Mouse (Mus musculus): Measurements from ENCODE around the gene Tff2. TPM values are rescaled to one million over a fixed set of nuclear protein-coding genes. Genes with fewer than 3 reads are reported as not detected.

Tff2 gene
- polyA plus RNA-seq, 1 experiment from 2014 or later = not detected

GRCm38 (mm10) chr17:31103823-31104222, 40.3 kb downstream of the Tff2 start:
- Histone ChIP-seq H3K9me3 (no peaks in the 10 kb centered on the region), H3K9ac (replicated peaks) (no peak overlapping the region), H3K36me3 (peaks cover 13% of the 10 kb centered on the region; the same call in 1 of the 2 replicates), H3K4me1 (no peaks in the 10 kb centered on the region), H3K27me3 (peaks cover 7% of the 10 kb centered on the region; the same call in 1 of the 2 replicates), H3K27ac (replicated peaks) (no peak overlapping the region), H3K4me3 (no peak overlapping the region), H3K4me2 (replicated peaks) (no peak overlapping the region)
- no peak for ATAC-seq (ENCODE audit: low FRiP score, low read depth)
- 89% methylated on average over 8 of the region's 8 CpGs for WGBS

GRCm38 (mm10) chr17:31103007-31103570, 41.0 kb downstream of the Tff2 start:
- 93% methylated on average over 8 of the region's 8 CpGs for WGBS
- no peaks in the 10 kb centered on the region for H3K9me3 ChIP-seq
- H3K27ac ChIP-seq (replicated peaks) = no peak overlapping the region
- ATAC-seq (ENCODE audit: low FRiP score, low read depth) = no peak
- H3K4me2 ChIP-seq (replicated peaks) = no peak overlapping the region
- H3K4me1 ChIP-seq = no peaks in the 10 kb centered on the region
- H3K36me3 ChIP-seq = 0 out of 2 replicates have a peak, but pooled peaks cover 9% of the 10 kb centered on the region
- no peak overlapping the region for H3K9ac ChIP-seq (replicated peaks)
- peaks cover 7% of the 10 kb centered on the region; the same call in 1 of the 2 replicates for H3K27me3 ChIP-seq
- H3K4me3 ChIP-seq = no peak overlapping the region

- H3K4me3 ChIP-seq = no peak overlapping the region
- H3K36me3 ChIP-seq = peaks cover 20% of the 10 kb centered on the region; the same call in 1 of the 2 replicates
- H3K27ac ChIP-seq (replicated peaks) = no peak overlapping the region
- no peak overlapping the region for H3K9ac ChIP-seq (replicated peaks)
- no peak for ATAC-seq (ENCODE audit: low FRiP score, low read depth)
- no peak overlapping the region for H3K4me2 ChIP-seq (replicated peaks)
- peaks cover 7% of the 10 kb centered on the region; the same call in 1 of the 2 replicates for H3K27me3 ChIP-seq
- H3K9me3 ChIP-seq = no peaks in the 10 kb centered on the region
- 91% methylated on average over 5 of the region's 5 CpGs for WGBS
- 0 out of 2 replicates have a peak, but pooled peaks cover 3% of the 10 kb centered on the region for H3K4me1 ChIP-seq
These were observed 45.3 kb downstream of the Tff2 start for GRCm38 (mm10) chr17:31098788-31099187.

GRCm38 (mm10) chr17:31096893-31097292, 47.2 kb downstream of the Tff2 start:
- no peak overlapping the region for H3K4me3 ChIP-seq
- peaks cover 7% of the 10 kb centered on the region; the same call in 1 of the 2 replicates for H3K27me3 ChIP-seq
- 0 out of 2 replicates have a peak, but pooled peaks cover 3% of the 10 kb centered on the region for H3K4me1 ChIP-seq
- H3K36me3 ChIP-seq = peaks cover 27% of the 10 kb centered on the region; the same call in 1 of the 2 replicates
- H3K9me3 ChIP-seq = no peaks in the 10 kb centered on the region
- no peak overlapping the region for H3K4me2 ChIP-seq (replicated peaks)
- WGBS = 98% methylated on average over 2 of the region's 2 CpGs
- ATAC-seq (ENCODE audit: low FRiP score, low read depth) = no peak
- H3K9ac ChIP-seq (replicated peaks) = no peak overlapping the region
- H3K27ac ChIP-seq (replicated peaks) = no peak overlapping the region

GRCm38 (mm10) chr17:31095570-31095969, 48.5 kb downstream of the Tff2 start:
- Histone ChIP-seq H3K4me3 (no peak overlapping the region), H3K9me3 (no peaks in the 10 kb centered on the region), H3K36me3 (peaks cover 27% of the 10 kb centered on the region; the same call in 1 of the 2 replicates), H3K4me1 (peaks cover 13% of the 10 kb centered on the region), H3K4me2 (replicated peaks) (no peak overlapping the region), H3K27me3 (peaks cover 7% of the 10 kb centered on the region; the same call in 1 of the 2 replicates), H3K9ac (replicated peaks) (no peak overlapping the region), H3K27ac (replicated peaks) (no peak overlapping the region)
- 88% methylated on average over 7 of the region's 7 CpGs for WGBS
- no peak for ATAC-seq (ENCODE audit: low FRiP score, low read depth)

- Histone ChIP-seq H3K4me3 (no peak overlapping the region), H3K27ac (replicated peaks) (no peak overlapping the region), H3K4me2 (replicated peaks) (no peak overlapping the region), H3K4me1 (peaks cover 21% of the 10 kb centered on the region), H3K27me3 (peaks cover 7% of the 10 kb centered on the region; the same call in 1 of the 2 replicates), H3K9me3 (no peaks in the 10 kb centered on the region), H3K9ac (replicated peaks) (no peak overlapping the region), H3K36me3 (peaks cover 27% of the 10 kb centered on the region; the same call in 1 of the 2 replicates)
- WGBS = 55% methylated on average over 5 of the region's 5 CpGs
- no peak for ATAC-seq (ENCODE audit: low FRiP score, low read depth)
These were observed 49.3 kb downstream of the Tff2 start for GRCm38 (mm10) chr17:31094781-31095180.

Other genes starting within 250 kb of the Tff2 start
- gene Glp1r, start 242.5 kb downstream of the Tff2 start, polyA plus RNA-seq (2016; fragmentation: Nextera tagmentation; extraction: Ambion mirVana) = 0.09 and 0.10 TPM in 2 replicates
- gene Umodl1, start 189.6 kb downstream of the Tff2 start, polyA plus RNA-seq (2016; fragmentation: Nextera tagmentation; extraction: Ambion mirVana) = 0.05 TPM in 1 of 2 replicates, not detected in the other
- 14.0 and 15.3 TPM in 2 replicates for gene Abcg1, start 86.6 kb downstream of the Tff2 start, polyA plus RNA-seq (2016; fragmentation: Nextera tagmentation; extraction: Ambion mirVana)
- gene Tff3, start 14.6 kb downstream of the Tff2 start, polyA plus RNA-seq (2016; fragmentation: Nextera tagmentation; extraction: Ambion mirVana) = 1.1 and 1.4 TPM in 2 replicates
- not detected in 2 replicates for gene Tff1, start 21.0 kb upstream of the Tff2 start, polyA plus RNA-seq (2016; fragmentation: Nextera tagmentation; extraction: Ambion mirVana)
- gene Tmprss3, start 54.7 kb upstream of the Tff2 start, polyA plus RNA-seq (2016; fragmentation: Nextera tagmentation; extraction: Ambion mirVana) = not detected in 2 replicates
- 0.09 and 0.17 TPM in 2 replicates for gene Ubash3a, start 63.6 kb upstream of the Tff2 start, polyA plus RNA-seq (2016; fragmentation: Nextera tagmentation; extraction: Ambion mirVana)
- gene Rsph1, start 133.1 kb upstream of the Tff2 start, polyA plus RNA-seq (2016; fragmentation: Nextera tagmentation; extraction: Ambion mirVana) = 0.99 and 1.3 TPM in 2 replicates
- gene Slc37a1, start 142.5 kb upstream of the Tff2 start, polyA plus RNA-seq (2016; fragmentation: Nextera tagmentation; extraction: Ambion mirVana) = 9.3 and 10.2 TPM in 2 replicates
- 30.3 and 32.4 TPM in 2 replicates for gene Pde9a, start 241.9 kb upstream of the Tff2 start, polyA plus RNA-seq (2016; fragmentation: Nextera tagmentation; extraction: Ambion mirVana)